Mouse (Mus musculus): ENCODE measurements around the gene 1500015O10Rik. TPM values are rescaled to one million over a fixed set of nuclear protein-coding genes. Genes with fewer than 3 reads are reported as not detected.

The 1500015O10Rik gene
- 1.9 and 2.8 TPM in 2 replicates for polyA plus RNA-seq (2012; rRNA removed; ENCODE audit: low replicate concordance)

GRCm38 (mm10) chr1:43730491-43730924, at the start of gene 1500015O10Rik:
Gene 1500015O10Rik (plus strand): TSS chr1:43730602.

Other genes starting within 250 kb of the 1500015O10Rik start
- 8.8 and 10.2 TPM in 2 replicates for gene Uxs1, start 97.2 kb downstream of the 1500015O10Rik start, polyA plus RNA-seq (2012; rRNA removed; ENCODE audit: low replicate concordance)
- gene Tpp2, start 203.0 kb downstream of the 1500015O10Rik start, polyA plus RNA-seq (2012; rRNA removed; ENCODE audit: low replicate concordance), result 5.3 and 10.9 TPM in 2 replicates